Mouse (Mus musculus): Measurements from ENCODE around the gene Smarcad1. TPM values are rescaled to one million over a fixed set of nuclear protein-coding genes. Genes with fewer than 3 reads are reported as not detected.

Smarcad1 gene
- polyA plus RNA-seq, 1 experiment from 2014 or later: 19.6 TPM

DNA sequence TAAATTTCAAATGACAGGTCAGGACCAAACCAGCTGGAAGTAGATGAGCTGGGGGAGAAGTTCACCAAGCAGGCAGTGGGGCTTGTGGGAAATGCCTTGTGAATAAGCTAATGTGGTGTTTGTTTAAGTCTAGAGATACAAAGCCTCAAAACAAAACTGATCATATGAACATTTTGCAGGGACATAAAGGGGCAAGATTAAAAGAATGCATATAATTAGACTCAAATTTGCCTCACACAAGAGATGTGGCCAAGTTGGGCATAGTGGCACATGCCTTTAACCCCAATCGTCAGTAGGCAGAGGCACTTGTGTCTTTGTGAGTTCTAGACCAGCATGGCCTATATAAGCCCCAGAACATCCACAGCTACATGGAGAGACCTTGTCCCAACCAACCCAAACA, 99.9 kb downstream of the Smarcad1 start:
- 80% methylated on average over 1 of the region's 1 CpGs for WGBS (ENCODE audit: insufficient replicate concordance)
- no peaks in the 10 kb centered on the region for H3K4me1 ChIP-seq (ENCODE audit: insufficient read depth)
- DNase-seq: no peak
- H3K4me3 ChIP-seq (ENCODE audit: low read depth, low read length): no peak overlapping the region
- no peaks in the 10 kb centered on the region for H3K27me3 ChIP-seq (ENCODE audit: insufficient read depth, low read length)
- TF ChIP-seq EP300 (IDR thresholded peaks at IDR 0.05; ENCODE audit: low read depth) (no peak), CTCF (IDR thresholded peaks at IDR 0.05; ENCODE audit: low read depth) (no peak)
- ATAC-seq: no peak
- H3K9me3 ChIP-seq (ENCODE audit: low read length): no peaks in the 10 kb centered on the region
- no peak overlapping the region for H3K9ac ChIP-seq (replicated peaks)
- no peaks in the 10 kb centered on the region for H3K36me3 ChIP-seq (replicated peaks; ENCODE audit: insufficient read depth, low read length)
- H3K27ac ChIP-seq (ENCODE audit: low read depth): no peak overlapping the region
- H3K4me2 ChIP-seq (ENCODE audit: low read depth, low read length): no peak overlapping the region

DNA sequence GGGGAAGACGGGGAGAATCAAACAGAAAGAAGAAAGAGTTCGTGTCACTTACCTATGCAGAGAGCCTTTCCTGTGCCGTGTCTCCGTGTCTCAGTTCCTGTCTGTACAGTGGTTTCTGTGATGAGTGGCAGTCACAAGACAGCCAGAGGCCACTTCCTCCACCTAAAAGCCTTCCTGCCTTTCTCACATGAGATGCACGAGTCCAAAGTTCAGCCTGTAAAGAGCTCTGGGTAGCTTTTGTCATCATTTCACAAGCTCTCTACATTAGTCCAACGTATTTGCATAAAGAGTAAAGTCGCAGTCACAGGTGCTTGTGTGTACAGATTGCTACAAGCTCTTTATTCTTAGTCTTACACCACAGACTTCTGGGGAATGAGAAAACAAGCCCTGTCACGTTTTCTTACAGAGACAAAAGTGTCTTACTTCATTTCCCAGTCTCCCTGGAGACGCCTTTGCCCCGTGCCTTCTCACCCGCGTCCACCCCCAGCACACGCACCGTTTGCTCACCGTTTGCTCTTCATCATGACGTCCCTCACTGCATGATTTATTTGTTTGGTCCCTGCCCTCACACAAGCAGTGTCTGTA, 102.3 kb downstream of the Smarcad1 start, which contains the start of gene Hpgds:
Gene Hpgds (minus strand): TSS at position 288 of the 585 bp plus-strand sequence.
- Histone ChIP-seq H3K27ac (ENCODE audit: low read depth) (no peak within 1 kb of the TSS), H3K4me1 (ENCODE audit: insufficient read depth) (no peaks in the 10 kb centered on the region), H3K4me2 (ENCODE audit: low read depth, low read length) (peak within 1 kb of the TSS; percentile 35), H3K9ac (replicated peaks) (no peak within 1 kb of the TSS), H3K27me3 (ENCODE audit: insufficient read depth, low read length) (no peaks in the 10 kb centered on the region), H3K9me3 (ENCODE audit: low read length) (no peaks in the 10 kb centered on the region), H3K36me3 (replicated peaks; ENCODE audit: insufficient read depth, low read length) (no peaks in the 10 kb centered on the region), H3K4me3 (ENCODE audit: low read depth, low read length) (no peak within 1 kb of the TSS)
- WGBS (ENCODE audit: insufficient replicate concordance): 21% methylated on average over 16 of the region's 16 CpGs
- ATAC-seq (peak; percentile 33; the same call in 1 of the 2 replicates), DNase-seq (no peak)
- no peak for TF ChIP-seq EP300 (IDR thresholded peaks at IDR 0.05; ENCODE audit: low read depth)
- no peak for TF ChIP-seq CTCF (IDR thresholded peaks at IDR 0.05; ENCODE audit: low read depth)

- ATAC-seq (no peak), DNase-seq (no peak)
- no peak overlapping the region for H3K27ac ChIP-seq (ENCODE audit: low read depth)
- no peaks in the 10 kb centered on the region for H3K36me3 ChIP-seq (replicated peaks; ENCODE audit: insufficient read depth, low read length)
- no peak for TF ChIP-seq CTCF (IDR thresholded peaks at IDR 0.05; ENCODE audit: low read depth)
- TF ChIP-seq EP300 (IDR thresholded peaks at IDR 0.05; ENCODE audit: low read depth): no peak
- no peak overlapping the region for H3K4me2 ChIP-seq (ENCODE audit: low read depth, low read length)
- H3K9me3 ChIP-seq (ENCODE audit: low read length): no peaks in the 10 kb centered on the region
- no peaks in the 10 kb centered on the region for H3K27me3 ChIP-seq (ENCODE audit: insufficient read depth, low read length)
- no peaks in the 10 kb centered on the region for H3K4me1 ChIP-seq (ENCODE audit: insufficient read depth)
- no peak overlapping the region for H3K9ac ChIP-seq (replicated peaks)
- WGBS (ENCODE audit: insufficient replicate concordance): 49% methylated on average over 4 of the region's 4 CpGs
- H3K4me3 ChIP-seq (ENCODE audit: low read depth, low read length): no peak overlapping the region
Observed at GRCm38 (mm10) chr6:65146363-65146762, 104.0 kb downstream of the Smarcad1 start.

DNA sequence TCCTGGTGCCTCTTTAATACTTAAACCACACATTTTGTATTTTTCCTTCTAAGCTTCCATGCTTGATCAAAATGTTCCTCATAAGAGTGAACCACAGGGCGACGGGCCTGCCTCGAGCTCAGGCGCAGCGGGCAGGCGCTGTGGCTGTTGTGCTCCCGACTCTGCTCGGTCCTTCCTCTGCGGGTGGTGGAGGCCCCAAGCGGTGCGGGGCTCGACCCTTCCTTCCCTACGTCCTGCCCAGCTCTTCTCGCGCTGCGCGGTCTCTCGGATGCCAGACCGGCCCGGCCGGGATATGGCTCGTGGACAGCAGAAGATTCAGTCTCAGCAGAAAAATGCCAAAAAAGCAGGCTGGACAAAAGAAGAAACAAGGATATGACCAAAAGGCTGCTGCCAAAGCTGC, 108.3 kb downstream of the Smarcad1 start:
- no peaks in the 10 kb centered on the region for H3K27me3 ChIP-seq (ENCODE audit: insufficient read depth, low read length)
- H3K9ac ChIP-seq (replicated peaks): no peak overlapping the region
- H3K27ac ChIP-seq (ENCODE audit: low read depth): no peak overlapping the region
- no peaks in the 10 kb centered on the region for H3K9me3 ChIP-seq (ENCODE audit: low read length)
- no peak for ATAC-seq
- no peak for TF ChIP-seq EP300 (IDR thresholded peaks at IDR 0.05; ENCODE audit: low read depth)
- no peak overlapping the region for H3K4me3 ChIP-seq (ENCODE audit: low read depth, low read length)
- no peak overlapping the region for H3K4me2 ChIP-seq (ENCODE audit: low read depth, low read length)
- H3K4me1 ChIP-seq (ENCODE audit: insufficient read depth): no peaks in the 10 kb centered on the region
- no peak for DNase-seq
- 8% methylated on average over 22 of the region's 22 CpGs for WGBS (ENCODE audit: insufficient replicate concordance)
- no peaks in the 10 kb centered on the region for H3K36me3 ChIP-seq (replicated peaks; ENCODE audit: insufficient read depth, low read length)

GRCm38 (mm10) chr6:65153570-65153969, 111.2 kb downstream of the Smarcad1 start:
- no peak for TF ChIP-seq EP300 (IDR thresholded peaks at IDR 0.05; ENCODE audit: low read depth)
- no peak for TF ChIP-seq CTCF (IDR thresholded peaks at IDR 0.05; ENCODE audit: low read depth)
- H3K9me3 ChIP-seq (ENCODE audit: low read length): no peaks in the 10 kb centered on the region
- no peak overlapping the region for H3K9ac ChIP-seq (replicated peaks)
- H3K4me3 ChIP-seq (ENCODE audit: low read depth, low read length): no peak overlapping the region
- H3K27me3 ChIP-seq (ENCODE audit: insufficient read depth, low read length): no peaks in the 10 kb centered on the region
- no peak overlapping the region for H3K4me2 ChIP-seq (ENCODE audit: low read depth, low read length)
- no peaks in the 10 kb centered on the region for H3K4me1 ChIP-seq (ENCODE audit: insufficient read depth)
- ATAC-seq (no peak), DNase-seq (no peak)
- no peaks in the 10 kb centered on the region for H3K36me3 ChIP-seq (replicated peaks; ENCODE audit: insufficient read depth, low read length)
- 59% methylated on average over 3 of the region's 3 CpGs for WGBS (ENCODE audit: insufficient replicate concordance)
- no peak overlapping the region for H3K27ac ChIP-seq (ENCODE audit: low read depth)

- ATAC-seq: no peak
Observed at GRCm38 (mm10) chr6:65157042-65157441, 114.7 kb downstream of the Smarcad1 start.

More at GRCm38 (mm10) chr6:65157042-65157441, 114.7 kb downstream of the Smarcad1 start:
- Histone ChIP-seq H3K4me1 (ENCODE audit: insufficient read depth) (no peaks in the 10 kb centered on the region), H3K27ac (ENCODE audit: low read depth) (no peak overlapping the region), H3K4me2 (ENCODE audit: low read depth, low read length) (no peak overlapping the region), H3K9ac (replicated peaks) (no peak overlapping the region), H3K9me3 (ENCODE audit: low read length) (no peaks in the 10 kb centered on the region), H3K4me3 (ENCODE audit: low read depth, low read length) (no peak overlapping the region), H3K27me3 (ENCODE audit: insufficient read depth, low read length) (no peaks in the 10 kb centered on the region), H3K36me3 (replicated peaks; ENCODE audit: insufficient read depth, low read length) (no peaks in the 10 kb centered on the region)
- 83% methylated on average over 4 of the region's 4 CpGs for WGBS (ENCODE audit: insufficient replicate concordance)
- DNase-seq: no peak
- TF ChIP-seq EP300 (IDR thresholded peaks at IDR 0.05; ENCODE audit: low read depth): no peak
- TF ChIP-seq CTCF (IDR thresholded peaks at IDR 0.05; ENCODE audit: low read depth): no peak
